Mouse (Mus musculus) midbrain, embryonic 11.5 days (tissue): ENCODE data around the gene Nkain2. TPM values are rescaled to one million over a fixed set of nuclear protein-coding genes. Genes with fewer than 3 reads are reported as not detected.
"Not testable (repeated sequence)": the region's sequence is repeated elsewhere in the genome, so short reads cannot be mapped to it uniquely, and the experiment has no call there.

Source experiments
- ATAC-seq: fragments of 200-750 bp; cut with Nextera tagmentation; 2 replicates; pipeline ENCODE4 v1.8.0; 2017; ENCODE audit warnings: moderate TSS enrichment, moderate library complexity; ENCODE audit not compliant: low FRiP score
- DNase-seq: peaks from one replicate; pipeline ENCODE4 v3.0.0; 2015; ENCODE audit warnings: low spot score; ENCODE audit errors: missing footprints
- H3K27ac ChIP-seq: fragments of 300-500 bp; sonication (generic); 2 replicates; pipeline ENCODE4 v1.5.1; 2014; ENCODE audit warnings: low read depth, low read length
- H3K27me3 ChIP-seq: fragments of 300-500 bp; sonication (generic); 2 replicates; pipeline ENCODE4 v1.6.1; 2014; ENCODE audit warnings: mild to moderate bottlenecking, low read length, moderate library complexity, mixed read lengths; ENCODE audit not compliant: control insufficient read depth, insufficient read depth
- H3K36me3 ChIP-seq: fragments of 300-500 bp; sonication (generic); 2 replicates; pipeline ENCODE4 v1.6.1; 2014; ENCODE audit warnings: mild to moderate bottlenecking, low read length, moderate library complexity, mixed read lengths; ENCODE audit not compliant: control insufficient read depth, insufficient read depth
- H3K4me1 ChIP-seq: fragments of 300-500 bp; sonication (generic); 2 replicates; pipeline ENCODE4 v1.6.1; 2014; ENCODE audit warnings: low read length; ENCODE audit not compliant: control insufficient read depth, insufficient read depth
- H3K4me2 ChIP-seq: fragments of 300-500 bp; sonication (generic); 2 replicates; pipeline ENCODE4 v1.6.1; 2014; ENCODE audit warnings: mild to moderate bottlenecking, moderate library complexity
- H3K4me3 ChIP-seq: fragments of 300-500 bp; sonication (generic); 2 replicates; pipeline ENCODE4 v1.5.1; 2014; ENCODE audit warnings: low read depth, low read length
- H3K9ac ChIP-seq: fragments of 300-500 bp; sonication (generic); 2 replicates; pipeline ENCODE4 v1.6.1; 2014; ENCODE audit warnings: low read length
- H3K9me3 ChIP-seq: fragments of 300-500 bp; sonication (generic); 2 replicates; pipeline ENCODE4 v1.6.1; 2016; ENCODE audit warnings: low read length; ENCODE audit not compliant: control insufficient read depth
- WGBS: fragments of 180-500 bp; shearing (Covaris S2); extraction: QIAGEN DNeasy Blood & Tissue Kit; methylation state at CpG from one replicate; pipeline ENCODE4 v1.1.7; 2014; 5-methylcytosine and 5-hydroxymethylcytosine counted together
- polyA plus RNA-seq: library from polyadenylated mRNA; unstranded; fragments of >200 nt; fragmentation: Nextera tagmentation; extraction: Ambion mirVana; gene quantifications from 2 replicates; pipeline ENCODE4 v1.2.1, GENCODE M21; 2014

The Nkain2 gene
- polyA plus RNA-seq, 1 experiment from 2014 or later, result 1.2 TPM

DNA sequence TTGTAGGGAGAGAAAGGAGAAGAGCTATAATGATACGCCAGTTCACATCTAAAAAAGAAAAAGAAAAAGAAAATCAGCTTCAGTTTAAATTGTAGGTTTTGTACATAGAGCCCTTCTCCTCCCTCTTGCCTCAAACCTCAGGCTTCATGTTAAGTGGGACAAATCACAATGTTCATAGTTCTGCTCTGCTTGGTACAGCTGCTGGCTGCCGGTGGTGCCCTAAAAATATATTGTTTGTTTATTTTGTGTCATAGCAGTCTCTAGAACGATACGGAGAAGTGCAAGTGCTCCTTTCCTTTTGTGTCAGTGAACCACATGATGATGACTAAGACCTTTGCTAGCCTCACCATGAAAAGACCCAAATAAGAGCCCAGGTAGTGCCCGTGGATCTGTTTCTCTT, 962.6 kb downstream of the Nkain2 start:
- H3K4me2 ChIP-seq, result no peak overlapping the region
- no peaks in the 10 kb centered on the region for H3K4me1 ChIP-seq
- H3K27ac ChIP-seq, result no peak overlapping the region
- H3K9me3 ChIP-seq, result no peaks in the 10 kb centered on the region
- DNase-seq (no peak), ATAC-seq (no peak)
- no peaks in the 10 kb centered on the region for H3K27me3 ChIP-seq
- H3K36me3 ChIP-seq, result no peaks in the 10 kb centered on the region
- H3K9ac ChIP-seq, result no peak overlapping the region
- 87% methylated on average over 5 of the region's 5 CpGs for WGBS
- no peak overlapping the region for H3K4me3 ChIP-seq

DNA sequence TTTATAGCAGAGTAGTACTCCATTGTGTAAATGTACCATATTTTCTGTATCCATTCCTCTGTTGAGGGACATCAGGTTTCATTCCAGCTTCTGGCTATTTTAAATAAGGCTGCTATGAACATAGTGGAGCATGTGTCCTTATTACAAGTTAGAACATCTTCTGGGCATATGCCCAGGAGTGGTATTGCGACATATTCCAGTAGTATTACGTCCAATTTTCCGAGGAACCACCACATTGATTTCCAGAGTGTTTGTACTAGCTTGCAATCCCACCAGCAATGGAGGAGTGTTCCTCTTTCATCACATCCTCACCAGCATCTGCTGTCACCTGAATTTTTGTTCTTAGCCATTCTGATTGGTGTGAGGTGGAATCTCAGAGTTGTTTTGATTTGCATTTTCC, 969.4 kb downstream of the Nkain2 start:
- not testable (repeated sequence) for ATAC-seq, H3K9ac ChIP-seq, H3K27me3 ChIP-seq, H3K27ac ChIP-seq, H3K4me3 ChIP-seq, H3K36me3 ChIP-seq, H3K4me1 ChIP-seq, H3K4me2 ChIP-seq, DNase-seq, H3K9me3 ChIP-seq
- 94% methylated on average over 3 of the region's 3 CpGs for WGBS

DNA sequence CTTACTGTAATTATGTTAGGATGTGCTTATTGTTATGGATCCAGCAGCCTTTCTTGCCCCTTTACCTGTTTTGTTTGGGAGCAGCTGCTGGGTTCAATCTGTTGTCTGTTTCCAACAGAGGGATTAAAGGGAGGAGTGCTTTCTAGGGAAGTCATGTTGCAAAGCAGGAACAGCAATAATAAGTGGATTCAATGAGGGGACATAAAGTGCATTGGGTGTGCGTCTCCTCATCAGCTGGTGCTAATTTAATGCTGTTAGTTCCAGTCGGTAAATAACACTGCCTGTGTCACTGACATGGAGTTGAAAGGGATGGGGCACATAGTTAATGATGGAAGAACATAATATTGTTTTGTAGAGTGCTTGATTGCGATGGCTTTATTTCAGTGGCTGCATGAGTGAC, 982.8 kb downstream of the Nkain2 start:
- no peak overlapping the region for H3K4me3 ChIP-seq
- H3K36me3 ChIP-seq, result no peaks in the 10 kb centered on the region
- no peak overlapping the region for H3K4me2 ChIP-seq
- H3K4me1 ChIP-seq, result no peaks in the 10 kb centered on the region; the same call in 1 of the 2 replicates
- no peaks in the 10 kb centered on the region for H3K9me3 ChIP-seq
- H3K9ac ChIP-seq, result no peak overlapping the region
- WGBS, result 44% methylated on average over 3 of the region's 3 CpGs
- DNase-seq, result peak; percentile 57
- H3K27me3 ChIP-seq, result no peaks in the 10 kb centered on the region
- peak; percentile 59; the same call in 1 of the 2 replicates for ATAC-seq
- no peak overlapping the region for H3K27ac ChIP-seq

GRCm38 (mm10) chr10:31899501-31899900, 990.8 kb downstream of the Nkain2 start:
- Histone ChIP-seq H3K9ac (no peak overlapping the region), H3K4me1 (no peaks in the 10 kb centered on the region), H3K9me3 (no peaks in the 10 kb centered on the region), H3K27ac (no peak overlapping the region), H3K27me3 (no peaks in the 10 kb centered on the region), H3K4me2 (no peak overlapping the region), H3K36me3 (no peaks in the 10 kb centered on the region), H3K4me3 (no peak overlapping the region)
- WGBS, result 80% methylated on average over 2 of the region's 2 CpGs
- DNase-seq (peak; percentile 14), ATAC-seq (no peak)

DNA sequence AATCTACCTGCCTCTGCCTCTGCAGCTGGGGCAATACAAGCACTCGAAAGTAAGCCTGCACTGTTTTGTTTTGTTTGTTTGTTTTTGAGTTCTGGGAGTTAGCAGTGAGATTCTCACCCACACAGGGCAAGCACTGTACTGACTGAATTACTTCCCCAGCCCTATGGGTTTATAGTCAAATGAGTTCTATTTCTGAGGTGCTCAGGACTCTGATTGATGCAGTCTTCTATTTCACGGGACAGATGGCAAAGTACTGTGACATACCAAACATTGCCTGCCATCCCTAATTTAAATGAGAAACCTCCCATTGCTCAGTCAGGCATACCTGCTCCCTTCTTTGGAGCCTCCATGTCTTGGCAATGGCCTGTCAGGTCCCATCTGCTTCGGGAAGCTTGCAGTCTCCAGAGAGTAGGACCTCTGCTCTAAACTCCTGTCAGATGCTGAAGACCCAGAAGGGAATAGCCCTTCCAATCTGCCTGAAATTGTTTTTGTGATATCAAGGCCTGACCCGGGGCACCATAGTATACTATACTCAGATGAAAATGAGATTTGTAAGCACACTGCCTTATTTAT, 1016.9 kb downstream of the Nkain2 start:
- DNase-seq, result no peak
- H3K9ac ChIP-seq, result no peak overlapping the region
- 75% methylated on average over 4 of the region's 4 CpGs for WGBS
- H3K27ac ChIP-seq, result no peak overlapping the region
- no peak overlapping the region for H3K4me2 ChIP-seq
- H3K4me1 ChIP-seq, result no peaks in the 10 kb centered on the region
- H3K36me3 ChIP-seq, result no peaks in the 10 kb centered on the region
- no peaks in the 10 kb centered on the region for H3K9me3 ChIP-seq
- H3K4me3 ChIP-seq, result no peak overlapping the region
- ATAC-seq, result no peak
- no peaks in the 10 kb centered on the region for H3K27me3 ChIP-seq

DNA sequence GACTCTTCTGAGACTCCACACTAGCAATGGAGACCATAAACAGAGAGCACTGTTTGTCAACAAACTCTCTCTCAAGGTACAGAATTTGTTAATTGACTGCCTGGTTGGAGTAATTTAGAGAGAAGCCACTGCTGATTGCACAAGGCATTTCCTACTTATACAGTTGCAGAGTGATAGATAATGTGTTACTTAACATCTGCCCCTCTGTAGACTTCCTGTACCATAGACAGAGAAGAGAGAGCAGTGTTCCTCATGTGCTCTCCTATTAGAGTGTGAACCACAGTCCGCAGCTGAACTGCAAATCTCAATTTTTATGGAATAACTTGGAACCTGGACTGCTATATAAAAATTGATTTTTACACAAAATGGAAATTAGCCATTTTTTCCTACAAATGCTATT, 1022.0 kb downstream of the Nkain2 start:
- DNase-seq, result no peak
- Histone ChIP-seq H3K4me1 (no peaks in the 10 kb centered on the region), H3K4me2 (no peak overlapping the region), H3K9me3 (no peaks in the 10 kb centered on the region), H3K27me3 (no peaks in the 10 kb centered on the region), H3K9ac (no peak overlapping the region), H3K4me3 (no peak overlapping the region), H3K27ac (no peak overlapping the region), H3K36me3 (no peaks in the 10 kb centered on the region)
- WGBS, result 91% methylated on average over 1 of the region's 1 CpGs
- no peak for ATAC-seq

GRCm38 (mm10) chr10:31827041-31827440, 1063.2 kb downstream of the Nkain2 start:
- Histone ChIP-seq H3K4me2 (no peak overlapping the region), H3K9ac (no peak overlapping the region), H3K4me1 (no peaks in the 10 kb centered on the region), H3K36me3 (no peaks in the 10 kb centered on the region), H3K27ac (no peak overlapping the region), H3K4me3 (no peak overlapping the region), H3K9me3 (no peaks in the 10 kb centered on the region), H3K27me3 (no peaks in the 10 kb centered on the region)
- no peak for DNase-seq
- ATAC-seq, result no peak
- 79% methylated on average over 1 of the region's 1 CpGs for WGBS

DNA sequence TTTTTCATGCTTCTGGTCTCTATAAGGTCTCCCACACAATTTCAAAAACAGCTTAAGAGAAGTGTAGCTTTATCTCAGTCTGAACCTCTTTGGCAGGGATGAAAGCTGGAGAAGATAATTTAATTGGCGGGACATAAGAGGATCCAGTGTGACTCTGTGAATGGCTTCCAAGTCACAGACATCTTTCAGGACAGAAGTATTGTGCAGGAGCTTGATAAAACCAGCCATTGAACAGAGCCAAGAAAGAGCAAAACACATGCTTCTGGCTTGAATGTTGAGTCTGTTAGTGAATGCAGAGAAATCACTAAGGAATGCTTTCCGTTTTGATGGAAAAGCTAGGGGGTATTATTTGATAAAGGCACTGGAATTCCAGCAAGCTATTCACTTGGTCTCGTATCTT, 1077.7 kb downstream of the Nkain2 start:
- Histone ChIP-seq H3K9me3 (no peaks in the 10 kb centered on the region), H3K36me3 (no peaks in the 10 kb centered on the region), H3K27ac (no peak overlapping the region), H3K9ac (no peak overlapping the region), H3K27me3 (no peaks in the 10 kb centered on the region), H3K4me1 (no peaks in the 10 kb centered on the region), H3K4me2 (no peak overlapping the region), H3K4me3 (no peak overlapping the region)
- 47% methylated on average over 3 of the region's 3 CpGs for WGBS
- no peak for DNase-seq
- no peak for ATAC-seq

GRCm38 (mm10) chr10:31742443-31743057, 1147.7 kb downstream of the Nkain2 start:
- H3K9ac ChIP-seq, result no peak overlapping the region
- H3K27me3 ChIP-seq, result no peaks in the 10 kb centered on the region
- 21% methylated on average over 5 of the region's 5 CpGs for WGBS

More at GRCm38 (mm10) chr10:31742443-31743057, 1147.7 kb downstream of the Nkain2 start:
- DNase-seq (peak; percentile 96), ATAC-seq (peak; percentile 91)
- Histone ChIP-seq H3K9me3 (no peaks in the 10 kb centered on the region), H3K4me1 (no peaks in the 10 kb centered on the region), H3K4me2 (no peak overlapping the region), H3K27ac (no peak overlapping the region), H3K4me3 (no peak overlapping the region), H3K36me3 (no peaks in the 10 kb centered on the region)
